Mouse (Mus musculus): ENCODE data around the gene AC170998.1.
A peak's percentile ranks its signal among the peaks of the same experiment; 100 is the strongest.

The AC170998.1 gene

DNA sequence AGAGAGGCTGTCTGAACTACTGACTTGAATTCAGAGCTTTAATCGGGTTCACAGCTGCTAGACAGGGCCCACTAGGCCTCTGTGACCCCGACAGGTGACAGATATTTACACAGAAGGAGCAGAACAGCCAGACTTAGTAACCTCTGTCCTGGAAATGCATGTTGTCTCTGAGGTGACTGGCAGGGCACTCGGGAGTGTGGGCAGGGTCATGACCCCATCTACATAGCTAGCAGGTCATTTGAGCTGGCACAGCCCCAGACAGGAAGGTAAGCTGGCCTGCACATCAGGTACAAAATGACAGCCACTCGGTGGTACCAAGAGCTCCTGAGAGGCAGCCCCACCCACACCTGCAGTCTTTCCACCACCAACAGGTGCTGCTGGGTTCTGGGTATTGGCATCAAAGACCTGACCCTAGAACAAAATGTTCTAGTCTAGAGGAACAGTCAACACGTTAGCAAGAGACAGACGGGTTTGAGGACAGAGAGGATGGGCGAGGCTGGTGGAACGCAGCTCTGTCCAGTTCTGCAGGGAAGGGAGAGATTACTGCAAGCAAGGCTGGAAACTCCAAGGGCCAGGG is 34.9 kb downstream of the AC170998.1 start:
- DNase-seq, result no peak

DNA sequence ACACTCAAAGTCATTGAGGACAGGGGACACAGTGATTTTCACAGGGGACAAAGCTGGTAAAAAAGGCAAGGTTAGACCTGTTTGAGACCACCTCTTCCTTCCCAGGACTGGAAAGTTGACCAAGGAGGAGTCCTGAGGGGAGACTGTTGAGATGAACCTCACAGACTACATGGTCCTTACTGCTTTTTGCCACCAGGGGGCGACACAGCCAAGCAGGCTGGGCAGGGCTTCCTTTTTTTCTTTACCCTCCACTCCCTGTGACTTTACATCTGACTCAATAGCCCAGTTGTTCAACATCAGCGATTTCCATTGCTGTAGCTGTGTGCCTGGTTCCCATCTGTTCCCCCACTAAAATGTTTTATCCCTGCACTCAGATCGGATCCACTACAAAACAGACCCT is 36.0 kb downstream of the AC170998.1 start:
- DNase-seq, result peak; percentile 87 to 92

DNA sequence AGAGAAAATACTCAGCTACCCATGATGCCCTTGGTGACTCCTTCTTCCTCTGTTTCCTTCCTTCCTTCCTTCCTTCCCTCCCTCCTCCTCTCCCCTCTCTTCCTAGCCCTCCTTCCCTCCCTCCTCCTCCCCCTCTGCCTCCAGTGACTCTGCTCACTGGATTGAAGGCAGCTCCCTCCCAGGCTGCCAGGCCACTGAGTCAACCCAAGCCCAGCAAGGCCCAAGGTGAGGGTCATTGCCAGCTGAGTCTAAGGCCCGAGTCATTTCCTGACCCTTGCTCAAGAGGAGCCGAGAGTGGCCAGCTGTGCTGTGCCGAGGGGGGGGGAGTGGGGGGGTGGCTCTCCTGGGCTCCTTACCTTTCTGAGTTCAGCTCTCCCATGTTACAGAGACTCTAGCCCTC is 40.3 kb downstream of the AC170998.1 start:
- no peak for DNase-seq

DNA sequence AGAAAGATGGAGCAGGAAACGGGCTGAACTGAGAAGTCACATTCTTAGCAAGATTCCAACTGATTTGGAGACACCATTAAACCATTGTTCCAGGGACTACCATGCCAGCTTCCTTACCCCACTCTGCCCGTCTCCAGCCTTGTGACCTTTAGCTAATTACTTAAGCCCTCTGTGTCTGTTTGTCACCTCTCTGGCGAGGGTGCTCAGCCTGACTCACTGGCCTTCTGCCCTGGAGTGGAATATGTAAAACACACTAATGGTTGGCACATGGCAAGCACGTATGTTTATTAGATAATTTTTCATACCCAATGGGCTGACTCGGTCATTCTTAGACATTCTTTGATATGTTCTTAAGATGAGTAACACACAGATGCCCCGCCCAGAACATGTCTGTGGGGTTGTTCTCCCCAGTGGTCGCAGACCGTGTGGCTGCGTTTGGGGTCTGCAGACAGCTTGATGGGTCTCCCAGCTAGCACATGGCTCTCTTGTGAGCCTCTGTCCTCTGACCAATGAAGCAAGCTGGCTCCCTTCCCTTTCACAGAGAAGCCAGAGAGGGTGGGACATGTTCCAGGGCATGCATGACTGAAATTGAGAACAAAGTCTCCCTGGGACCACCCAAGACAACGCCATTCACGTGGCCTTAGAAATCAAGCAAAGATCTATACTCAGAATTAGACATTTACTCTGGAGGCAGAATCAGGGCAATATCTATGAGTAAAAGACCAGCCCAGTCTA is 41.1 kb downstream of the AC170998.1 start:
- DNase-seq, result peak in 1 of 2 experiments; percentile 44

DNA sequence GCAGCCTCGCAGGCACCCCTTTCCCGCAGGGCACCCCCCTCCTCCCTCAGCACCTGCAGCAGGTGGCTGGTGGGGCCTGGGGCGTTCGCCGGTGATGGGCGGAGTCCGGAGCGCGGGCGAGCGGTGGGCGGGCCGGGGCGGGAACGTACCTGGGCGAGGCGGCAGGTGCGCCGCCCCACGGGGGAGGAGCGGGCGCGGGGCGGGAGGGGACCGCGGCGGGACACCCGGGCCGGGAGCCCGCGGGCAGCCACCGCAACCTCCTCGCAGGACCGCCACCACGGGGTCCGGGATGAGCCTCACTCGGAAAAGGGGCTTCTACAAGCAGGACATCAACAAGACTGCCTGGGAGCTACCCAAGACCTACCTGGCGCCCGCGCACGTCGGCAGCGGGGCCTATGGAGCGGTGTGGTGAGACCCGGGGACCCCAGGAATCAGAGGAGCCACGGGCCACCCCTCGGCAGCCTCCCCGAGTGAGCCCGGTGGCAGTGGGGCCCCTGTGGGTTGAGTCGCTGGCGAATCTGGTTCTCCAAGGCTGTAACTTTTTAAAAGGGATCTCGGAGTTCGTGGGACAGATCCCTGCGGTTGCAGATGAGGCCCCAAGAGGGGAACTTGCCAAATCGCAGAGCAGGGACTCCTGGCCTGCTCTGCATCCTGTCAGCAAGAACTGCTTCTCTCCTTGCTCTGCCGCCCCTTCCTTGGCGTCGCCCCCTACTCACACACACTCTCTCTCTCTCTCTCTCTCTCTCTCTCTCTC is 43.4 kb downstream of the AC170998.1 start, which contains the start of gene Mapk13:
Gene Mapk13 (plus strand): TSS at position 177 of the 754 bp plus-strand sequence.
- DNase-seq, result no peak

DNA sequence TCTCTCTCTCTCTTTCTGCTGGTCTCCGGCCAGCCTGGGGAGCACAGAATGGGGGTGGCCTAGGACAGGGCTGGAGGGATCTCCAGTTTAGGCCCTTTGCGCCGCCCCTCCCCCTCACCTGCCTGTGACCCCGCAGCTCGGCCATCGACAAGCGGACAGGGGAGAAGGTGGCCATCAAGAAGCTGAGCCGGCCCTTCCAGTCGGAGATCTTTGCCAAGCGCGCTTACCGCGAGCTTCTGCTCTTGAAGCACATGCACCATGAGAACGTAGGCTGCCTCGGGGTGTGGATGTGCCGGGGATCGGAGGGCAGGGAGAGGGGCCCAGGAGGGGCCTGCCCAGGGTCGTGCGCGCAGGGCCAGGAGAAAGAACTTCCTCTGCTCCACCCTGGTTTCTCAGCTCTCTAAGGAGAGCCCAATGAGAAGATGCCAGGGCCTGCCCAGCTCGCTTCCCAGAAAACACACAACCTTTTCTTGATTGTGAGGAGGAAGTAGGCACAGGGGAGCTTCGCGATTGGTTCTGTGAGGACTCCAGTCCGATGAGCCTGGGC is 44.1 kb downstream of the AC170998.1 start:
- DNase-seq, result peak; percentile 50 to 62

DNA sequence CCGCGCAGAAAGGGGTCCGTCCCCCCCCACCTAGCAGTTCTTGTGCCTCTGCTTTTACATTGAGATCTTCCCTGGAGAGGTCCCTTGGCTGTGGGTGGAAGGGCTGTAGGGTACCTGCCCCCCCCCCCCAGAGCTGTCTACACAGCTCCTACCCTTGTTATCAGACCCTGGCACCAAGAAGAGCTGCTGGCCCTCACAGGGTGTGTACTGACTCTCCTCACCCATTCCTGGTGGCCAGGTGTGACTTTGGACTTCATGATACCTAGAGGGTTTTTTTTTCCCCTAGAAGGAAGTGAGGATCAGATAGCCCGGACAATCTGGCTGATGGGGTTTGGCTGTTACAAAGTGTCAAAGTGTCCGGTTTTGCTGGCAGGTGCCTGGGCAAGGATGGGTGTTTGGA is 45.4 kb downstream of the AC170998.1 start:
- no peak for DNase-seq

DNA sequence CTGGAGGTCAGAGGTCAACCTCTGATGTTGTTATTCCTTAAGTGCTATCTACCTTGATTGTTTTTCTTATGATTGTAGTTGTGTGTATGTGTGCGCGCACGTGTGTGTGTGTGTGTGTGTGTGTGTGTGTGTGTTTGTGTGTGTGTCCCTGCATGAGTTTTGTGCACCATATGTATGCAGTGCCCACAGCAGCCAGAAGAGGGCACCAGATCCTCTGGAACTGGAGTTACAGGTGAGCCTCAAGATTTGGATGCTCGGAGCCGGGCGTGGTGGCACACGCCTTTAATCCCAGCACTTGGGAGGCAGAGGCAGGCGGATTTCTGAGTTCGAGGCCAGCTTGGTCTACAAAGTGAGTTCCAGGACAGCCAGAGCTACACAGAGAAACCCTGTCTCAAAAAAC is 48.4 kb downstream of the AC170998.1 start:
- peak in 1 of 2 experiments; percentile 64 for DNase-seq

DNA sequence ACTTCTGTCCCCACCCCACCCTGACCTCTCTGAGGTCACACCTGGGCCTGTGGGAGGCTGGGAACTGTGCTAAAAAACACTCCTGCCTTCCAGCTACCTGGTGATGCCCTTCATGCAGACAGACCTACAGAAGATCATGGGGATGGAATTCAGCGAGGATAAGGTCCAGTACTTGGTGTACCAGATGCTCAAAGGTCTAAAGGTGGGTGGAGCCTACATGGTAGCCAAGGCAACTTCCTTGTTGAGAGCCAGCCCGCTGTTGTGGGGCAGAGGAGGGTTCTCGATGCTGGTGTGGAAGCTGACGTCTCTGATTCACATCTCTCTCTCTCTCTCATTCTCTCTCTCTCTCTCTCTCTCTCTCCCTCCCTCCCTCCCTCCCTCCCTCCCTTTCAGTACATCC is 49.3 kb downstream of the AC170998.1 start:
- DNase-seq, result no peak

All from cerebellum, postnatal 14 days (tissue).